Mouse (Mus musculus): ENCODE measurements at regions not wholly inside any gene's neighbourhood (a gene's known extent, or its start where the extent isn't known, plus 50 kb on each side); places are given as distances from the start of the nearest gene placed in this dataset.

GRCm38 (mm10) chr1:120667776-120668175 lies 65.6 kb downstream of the En1 start:
- no peak for DNase-seq (ENCODE audit: low spot score in 2 of 2)

- no peak for DNase-seq (ENCODE audit: low spot score in 2 of 2)
Observed at GRCm38 (mm10) chr1:120683532-120684245, 81.5 kb downstream of the En1 start.

GRCm38 (mm10) chr1:120685650-120686244 lies 83.5 kb downstream of the En1 start:
- DNase-seq (ENCODE audit: low spot score in 2 of 2), result no peak

- DNase-seq (ENCODE audit: low spot score in 2 of 2), result no peak
Observed at GRCm38 (mm10) chr1:120691571-120691970, 89.4 kb downstream of the En1 start.

GRCm38 (mm10) chr1:120698189-120698588 lies 96.0 kb downstream of the En1 start:
- no peak for DNase-seq (ENCODE audit: low spot score in 2 of 2)

- no peak for DNase-seq (ENCODE audit: low spot score in 2 of 2)
Observed at GRCm38 (mm10) chr1:120704201-120704600, 102.0 kb downstream of the En1 start.

GRCm38 (mm10) chr1:120706011-120706410 lies 103.8 kb downstream of the En1 start:
- DNase-seq (ENCODE audit: low spot score in 2 of 2), result no peak

- DNase-seq (ENCODE audit: low spot score in 2 of 2), result peak; percentile 11 to 13
Observed at GRCm38 (mm10) chr1:120708511-120708910, 106.3 kb downstream of the En1 start.

GRCm38 (mm10) chr1:120715105-120715877 lies 113.1 kb downstream of the En1 start:
- no peak for DNase-seq (ENCODE audit: low spot score in 2 of 2)

GRCm38 (mm10) chr1:120726777-120727176 lies 124.6 kb downstream of the En1 start:
- peak in 1 of 2 experiments; percentile 30 for DNase-seq (ENCODE audit: low spot score in 2 of 2)

- DNase-seq (ENCODE audit: low spot score in 2 of 2), result no peak
Observed at GRCm38 (mm10) chr1:120727427-120727826, 125.2 kb downstream of the En1 start.

- DNase-seq (ENCODE audit: low spot score in 2 of 2), result peak in 1 of 2 experiments; percentile 4
Observed at GRCm38 (mm10) chr1:120732003-120732402, 129.8 kb downstream of the En1 start.

- DNase-seq (ENCODE audit: low spot score in 2 of 2), result no peak
Observed at GRCm38 (mm10) chr1:120733683-120734082, 131.5 kb downstream of the En1 start.

- no peak for DNase-seq (ENCODE audit: low spot score in 2 of 2)
Observed at GRCm38 (mm10) chr1:120734846-120735245, 132.6 kb downstream of the En1 start.

- DNase-seq (ENCODE audit: low spot score in 2 of 2), result no peak
Observed at GRCm38 (mm10) chr1:120739499-120739898, 137.3 kb downstream of the En1 start.

- no peak for DNase-seq (ENCODE audit: low spot score in 2 of 2)
Observed at GRCm38 (mm10) chr1:120741091-120741740, 139.0 kb downstream of the En1 start.

- DNase-seq (ENCODE audit: low spot score in 2 of 2), result no peak
Observed at GRCm38 (mm10) chr1:120748963-120749362, 146.7 kb downstream of the En1 start.

GRCm38 (mm10) chr1:120753406-120753805 lies 151.2 kb downstream of the En1 start:
- DNase-seq (ENCODE audit: low spot score in 2 of 2), result no peak

- no peak for DNase-seq (ENCODE audit: low spot score in 2 of 2)
Observed at GRCm38 (mm10) chr1:120754337-120754736, 152.1 kb downstream of the En1 start.

GRCm38 (mm10) chr1:120757283-120757821 lies 155.1 kb downstream of the En1 start:
- DNase-seq (ENCODE audit: low spot score in 2 of 2), result peak; percentile 5 to 9

GRCm38 (mm10) chr1:120758172-120758571 lies 156.0 kb downstream of the En1 start:
- DNase-seq (ENCODE audit: low spot score in 2 of 2), result no peak

- DNase-seq (ENCODE audit: low spot score in 2 of 2), result no peak
Observed at GRCm38 (mm10) chr1:120758762-120759161, 156.5 kb downstream of the En1 start.

All from right cerebral cortex, postnatal 36 days (tissue).